Mouse (Mus musculus) adrenal gland (tissue): Measurements from ENCODE around the gene Slx1b.
"Not testable (repeated sequence)": the region's sequence is repeated elsewhere in the genome, so short reads cannot be mapped to it uniquely, and the experiment has no call there.

Source experiments
- intact Hi-C: fragments of 180-260 bp; cut with DNase I; formaldehyde crosslinking; loops from one replicate; pipeline ENCODE4 v1.15.1; 2025

Gene Slx1b

GRCm38 (mm10) chr7:126702861-126703756 is 7.5 kb upstream of the Slx1b start:
- intact Hi-C loops = no loop called here

GRCm38 (mm10) chr7:126702358-126702757 is 6.8 kb upstream of the Slx1b start:
- intact Hi-C loops = no loop called here

- intact Hi-C loops = no loop called here
These were observed 6.2 kb upstream of the Slx1b start for GRCm38 (mm10) chr7:126701559-126702357.

- intact Hi-C loops = no loop called here
These were observed 5.5 kb upstream of the Slx1b start for GRCm38 (mm10) chr7:126701070-126701469.

- intact Hi-C loops = no loop called here
These were observed 4.8 kb upstream of the Slx1b start for GRCm38 (mm10) chr7:126700063-126701015.

GRCm38 (mm10) chr7:126697838-126698237 is 2.3 kb upstream of the Slx1b start:
- intact Hi-C loops = loop anchor here (5.0 kb wide), 1 partner anchor 116 kb away; the partner anchor contains the start of gene Apobr

- intact Hi-C loops = loop anchor here (5.0 kb wide), 1 partner anchor 115 kb away; the partner anchor contains the start of gene Apobr
These were observed 1.3 kb upstream of the Slx1b start for GRCm38 (mm10) chr7:126696886-126697285.

GRCm38 (mm10) chr7:126696303-126696702 is 719 bp upstream of the Slx1b start:
- intact Hi-C loops = loop anchor here (5.0 kb wide), 1 partner anchor 114 kb away; the partner anchor contains the start of gene Apobr

- intact Hi-C loops = loop anchor here (5.0 kb wide), 1 partner anchor 113 kb away; the partner anchor contains the start of gene Apobr
These were observed 373 bp downstream of the Slx1b start, which contains the start of gene Bola2 for GRCm38 (mm10) chr7:126695210-126695611. TSS of gene Bola2 (plus strand) at chr7:126695401.

GRCm38 (mm10) chr7:126694441-126695051 is 1.0 kb downstream of the Slx1b start:
- intact Hi-C loops = loop anchor here (5.0 kb wide), 1 partner anchor 112 kb away; the partner anchor contains the start of gene Apobr

GRCm38 (mm10) chr7:126693781-126694180 is 1.8 kb downstream of the Slx1b start:
- intact Hi-C loops = loop anchor here (2.0 kb wide), 1 partner anchor 17 kb away; the partner anchor contains the start of gene Sult1a1

GRCm38 (mm10) chr7:126693256-126693655 is 2.3 kb downstream of the Slx1b start:
- intact Hi-C loops = loop anchor here (2.0 kb wide), 1 partner anchor 16 kb away; the partner anchor contains the start of gene Sult1a1

- intact Hi-C loops = loop anchor here (1.0 to 2.0 kb wide), 2 partner anchors 16 to 47 kb away; partner anchors contain the start of gene Sult1a1
These were observed 3.2 kb downstream of the Slx1b start for GRCm38 (mm10) chr7:126692426-126692825.

GRCm38 (mm10) chr7:126691676-126692075 is 3.9 kb downstream of the Slx1b start:
- intact Hi-C loops = loop anchor here (1.0 to 2.0 kb wide), 2 partner anchors 15 to 46 kb away; partner anchors contain the start of gene Sult1a1

- intact Hi-C loops = no loop called here
These were observed 4.8 kb downstream of the Slx1b start for GRCm38 (mm10) chr7:126690737-126691136.

- intact Hi-C loops = no loop called here
These were observed 6.6 kb downstream of the Slx1b start for GRCm38 (mm10) chr7:126689021-126689420.

- intact Hi-C loops = not testable (repeated sequence)
These were observed 7.4 kb downstream of the Slx1b start for GRCm38 (mm10) chr7:126688156-126688555.

GRCm38 (mm10) chr7:126681221-126681620 is 14.4 kb downstream of the Slx1b start:
- intact Hi-C loops = no loop called here

- intact Hi-C loops = no loop called here
These were observed 15.9 kb downstream of the Slx1b start for GRCm38 (mm10) chr7:126679683-126680082.
